Mouse (Mus musculus) CH12.LX (cell line): ENCODE measurements at regions not wholly inside any gene's neighbourhood (a gene's known extent, or its start where the extent isn't known, plus 50 kb on each side); places are given as distances from the start of the nearest gene placed in this dataset.

Experiments
- DNase-seq: peaks from one replicate; pipeline ENCODE4 v3.0.0-alpha.2; 2013; ENCODE audit errors: extremely low read depth
- H3K27ac ChIP-seq: 2 replicates; pipeline ENCODE4 v1.5.1; 2012; ENCODE audit warnings: low read depth, mild to moderate bottlenecking, control low read depth, moderate library complexity; ENCODE audit not compliant: insufficient read depth
- H3K27me3 ChIP-seq: replicated peaks from 2 replicates; pipeline ENCODE3; 2012; ENCODE audit warnings: inconsistent platforms
- H3K36me3 ChIP-seq, 2 experiments: replicated peaks in 1 of 2; 2 replicates each; pipeline versions ENCODE3 to v1.6.1; 2012; ENCODE audit warnings: inconsistent platforms in 1 of 2, low read length in 1 of 2, mild to moderate bottlenecking in 1 of 2, mixed read lengths in 1 of 2, moderate library complexity in 1 of 2; ENCODE audit not compliant: control insufficient read depth in 1 of 2, insufficient read depth in 1 of 2
- H3K4me1 ChIP-seq, 2 experiments: 2 replicates each; pipeline ENCODE4 v1.6.1; 2012; ENCODE audit warnings: inconsistent platforms in 1 of 2, moderate library complexity in 1 of 2; ENCODE audit not compliant: insufficient read depth in 2 of 2, control insufficient read depth in 1 of 2
- H3K4me2 ChIP-seq: 2 replicates; pipeline ENCODE4 v1.6.1; 2012; ENCODE audit warnings: low read depth, mild to moderate bottlenecking, control low read depth; ENCODE audit not compliant: poor library complexity, insufficient read depth, severe bottlenecking
- H3K4me3 ChIP-seq, 3 experiments: fragments of 150-350 bp in 1 of 3; sonication (generic) in 1 of 3; replicated peaks in 1 of 3; 2 replicates each; pipeline versions ENCODE3 to v1.5.1; 2011 to 2012; ENCODE audit warnings: low read depth in 2 of 3, low read length in 2 of 3, mild to moderate bottlenecking in 2 of 3, moderate library complexity in 2 of 3, control low read depth in 1 of 3, improper control_type of control experiment in 1 of 3, inconsistent platforms in 1 of 3, mixed read lengths in 1 of 3; ENCODE audit not compliant: poor library complexity in 1 of 3
- H3K79me2 ChIP-seq: replicated peaks from 2 replicates; pipeline ENCODE4 v1.6.1; 2012; ENCODE audit warnings: mild to moderate bottlenecking, moderate library complexity; ENCODE audit not compliant: control insufficient read depth, poor library complexity, insufficient read depth, severe bottlenecking; ENCODE audit errors: extremely low read depth
- H3K9ac ChIP-seq: 2 replicates; pipeline ENCODE4 v1.6.1; 2012; ENCODE audit warnings: low read depth, mild to moderate bottlenecking, control low read depth, moderate library complexity; ENCODE audit not compliant: insufficient read depth
- H3K9me3 ChIP-seq: replicated peaks from 2 replicates; pipeline ENCODE3; 2012; ENCODE audit warnings: low read length, inconsistent platforms, mixed read lengths
- BHLHE40 ChIP-seq: IDR thresholded peaks from 2 replicates; pipeline ENCODE4 v1.6.1; 2011; ENCODE audit warnings: mild to moderate bottlenecking, low read depth, low read length, improper control_type of control experiment
- CTCF ChIP-seq, 2 experiments: IDR thresholded peaks in 1 of 2; conservative IDR thresholded peaks in 1 of 2; 2 replicates each; pipeline ENCODE4 v1.5.1; 2011 to 2012; ENCODE audit warnings: low read depth in 2 of 2, low read length in 2 of 2, improper control_type of control experiment in 1 of 2, inconsistent platforms in 1 of 2, mild to moderate bottlenecking in 1 of 2, moderate library complexity in 1 of 2
- ELF1 ChIP-seq: IDR thresholded peaks from 2 replicates; pipeline ENCODE4 v1.6.1; 2014; ENCODE audit warnings: low read depth, mild to moderate bottlenecking, inconsistent platforms, low read length, improper control_type of control experiment
- EP300 ChIP-seq: IDR thresholded peaks from 2 replicates; pipeline ENCODE4 v1.6.1; 2011; ENCODE audit warnings: low read length, improper control_type of control experiment
- ETS1 ChIP-seq: conservative IDR thresholded peaks from 2 replicates; pipeline ENCODE4 v1.6.1; 2012; ENCODE audit warnings: low read depth, mild to moderate bottlenecking, inconsistent platforms, low read length, improper control_type of control experiment, moderate library complexity
- HCFC1 ChIP-seq: IDR thresholded peaks from 2 replicates; pipeline ENCODE4 v1.6.1; 2012; ENCODE audit warnings: low read depth, mild to moderate bottlenecking, inconsistent platforms, low read length, improper control_type of control experiment
- JUND ChIP-seq: conservative IDR thresholded peaks from 2 replicates; pipeline ENCODE4 v1.6.1; 2011; ENCODE audit warnings: low read depth, low read length, improper control_type of control experiment
- KAT2A ChIP-seq: IDR thresholded peaks from 2 replicates; pipeline ENCODE4 v1.6.1; 2012; ENCODE audit warnings: low read length, improper control_type of control experiment, inconsistent platforms; ENCODE audit not compliant: insufficient replicate concordance
- MAZ ChIP-seq: IDR thresholded peaks from 2 replicates; pipeline ENCODE4 v1.6.1; 2012; ENCODE audit warnings: low read depth, mild to moderate bottlenecking, inconsistent platforms, low read length, improper control_type of control experiment, moderate library complexity
- MXI1 ChIP-seq: IDR thresholded peaks from 2 replicates; pipeline ENCODE4 v1.6.1; 2011; ENCODE audit warnings: mild to moderate bottlenecking, low read depth, low read length, improper control_type of control experiment
- MYC ChIP-seq: IDR thresholded peaks from 2 replicates; pipeline ENCODE4 v1.6.1; 2011; ENCODE audit warnings: low read depth, mild to moderate bottlenecking, improper control_type of control experiment, low read length
- NELFE ChIP-seq: IDR thresholded peaks from 2 replicates; pipeline ENCODE4 v1.6.1; 2011; ENCODE audit warnings: low read depth, low read length, improper control_type of control experiment
- NRF1 ChIP-seq: IDR thresholded peaks from 2 replicates; pipeline ENCODE4 v1.6.1; 2014; ENCODE audit warnings: low read depth, mild to moderate bottlenecking, inconsistent platforms, low read length, improper control_type of control experiment, moderate library complexity
- POLR2A ChIP-seq: IDR thresholded peaks from 2 replicates; pipeline ENCODE4 v1.6.1; 2011; ENCODE audit warnings: low read depth, mild to moderate bottlenecking, improper control_type of control experiment, low read length
- POLR2AphosphoS2 ChIP-seq: IDR thresholded peaks from 2 replicates; pipeline ENCODE4 v1.6.1; 2011; ENCODE audit warnings: low read depth, low read length, improper control_type of control experiment
- RAD21 ChIP-seq: IDR thresholded peaks from 2 replicates; pipeline ENCODE4 v1.6.1; 2011; ENCODE audit warnings: low read depth, mild to moderate bottlenecking, low read length, improper control_type of control experiment, moderate library complexity
- RCOR1 ChIP-seq: conservative IDR thresholded peaks from 2 replicates; pipeline ENCODE4 v1.6.1; 2012; ENCODE audit warnings: low read depth, mild to moderate bottlenecking, inconsistent platforms, low read length, improper control_type of control experiment
- SMC3 ChIP-seq: IDR thresholded peaks from 2 replicates; pipeline ENCODE4 v1.6.1; 2011; ENCODE audit warnings: low read depth, low read length, improper control_type of control experiment
- TCF12 ChIP-seq: IDR thresholded peaks from 2 replicates; pipeline ENCODE4 v1.6.1; 2014; ENCODE audit warnings: low read depth, mild to moderate bottlenecking, inconsistent platforms, low read length, improper control_type of control experiment
- UBTF ChIP-seq: IDR thresholded peaks from 2 replicates; pipeline ENCODE4 v1.6.1; 2012; ENCODE audit warnings: low read depth, mild to moderate bottlenecking, inconsistent platforms, low read length, improper control_type of control experiment, moderate library complexity
- USF1 ChIP-seq: IDR thresholded peaks from 2 replicates; pipeline ENCODE4 v1.6.1; 2014; ENCODE audit warnings: low read depth, mild to moderate bottlenecking, inconsistent platforms, low read length, improper control_type of control experiment
- USF2 ChIP-seq: conservative IDR thresholded peaks from 2 replicates; pipeline ENCODE4 v1.6.1; 2011; ENCODE audit warnings: low read depth, low read length, improper control_type of control experiment
- ZNF384 ChIP-seq: IDR thresholded peaks from 2 replicates; pipeline ENCODE4 v1.6.1; 2012; ENCODE audit warnings: low read depth, low read length, improper control_type of control experiment, inconsistent platforms
- dilution Hi-C: fragments of 300-500 bp; cut with MboI; formaldehyde crosslinking; loops from 2 replicates; pipeline ENCODE4 v1.14.3; 2020; ENCODE audit warnings: low sequenced_read_pairs; ENCODE audit not compliant: extremely low pct_unique_long_range_greater_than_20kb, extremely low pct_ligation_motif_present
- in situ Hi-C: fragments of 300-500 bp; cut with MboI; formaldehyde crosslinking; loops from 3 replicates; pipeline ENCODE4 v1.14.3; 2019; ENCODE audit warnings: low sequenced_read_pairs, low pct_ligation_motif_present, low pct_unique_long_range_greater_than_20kb, mixed read lengths

- dilution Hi-C loops, result no loop called here
Observed at GRCm38 (mm10) chr13:10942031-10942655, 581.5 kb upstream of the Chrm3 start.

GRCm38 (mm10) chr13:10938233-10938632 is 577.6 kb upstream of the Chrm3 start:
- dilution Hi-C loops, result no loop called here
- H3K27me3 ChIP-seq, result no peaks in the 10 kb centered on the region

More at GRCm38 (mm10) chr13:10942031-10942655, 581.5 kb upstream of the Chrm3 start:
- Histone ChIP-seq H3K9ac (no peak overlapping the region), H3K4me1 (no peaks in the 10 kb centered on the region), H3K4me3 (no peak overlapping the region), H3K4me2 (no peak overlapping the region), H3K27ac (no peak overlapping the region), H3K79me2 (no peaks in the 10 kb centered on the region), H3K36me3 (no peaks in the 10 kb centered on the region), H3K9me3 (no peaks in the 10 kb centered on the region), H3K27me3 (no peaks in the 10 kb centered on the region)
- DNase-seq, result peak; percentile 23
- in situ Hi-C loops, result no loop called here
- TF ChIP-seq USF2 (no peak), POLR2AphosphoS2 (no peak), UBTF (no peak), MYC (no peak), JUND (no peak), ZNF384 (peak; percentile 86), EP300 (no peak), MAZ (no peak), CTCF (conservative IDR thresholded peaks at IDR 0.05 in 1 of 2, IDR thresholded peaks at IDR 0.05 in 1 of 2; ENCODE audit: low read depth in 2 of 2, low read length in 2 of 2) (peak; percentile 32 to 36; a peak in 2 of 4 replicates)

More at GRCm38 (mm10) chr13:10938233-10938632, 577.6 kb upstream of the Chrm3 start:
- no peak for DNase-seq
- Histone ChIP-seq H3K36me3 (no peaks in the 10 kb centered on the region), H3K4me2 (no peak overlapping the region), H3K9me3 (no peaks in the 10 kb centered on the region), H3K9ac (no peak overlapping the region), H3K4me3 (no peak overlapping the region), H3K27ac (no peak overlapping the region), H3K4me1 (no peaks in the 10 kb centered on the region), H3K79me2 (no peaks in the 10 kb centered on the region)
- TF ChIP-seq USF1 (no peak), MYC (no peak), POLR2A (no peak), SMC3 (no peak), RCOR1 (no peak), ZNF384 (no peak), RAD21 (no peak; the same call in 1 of the 2 replicates), ELF1 (no peak), TCF12 (no peak), ETS1 (no peak), NRF1 (no peak), HCFC1 (no peak), BHLHE40 (no peak), EP300 (no peak), MXI1 (no peak), NELFE (no peak), KAT2A (no peak)
- in situ Hi-C loops, result no loop called here
